Mouse (Mus musculus) spleen, postnatal 0 days (tissue): Measurements from ENCODE around the gene Cpsf4. TPM values are rescaled to one million over a fixed set of nuclear protein-coding genes. Genes with fewer than 3 reads are reported as not detected.

Source experiments
- polyA plus RNA-seq: library from polyadenylated mRNA; unstranded; fragments of >200 nt; fragmentation: Nextera tagmentation; extraction: Ambion mirVana; gene quantifications from 2 replicates; pipeline ENCODE4 v1.2.1, GENCODE M21; 2015

The Cpsf4 gene
- 33.3 and 37.0 TPM in 2 replicates for polyA plus RNA-seq

GRCm38 (mm10) chr5:145166536-145167305, at the start of gene Cpsf4, which contains the start of gene Ptcd1:
Gene Cpsf4 (plus strand): TSS chr5:145167213.
Gene Ptcd1 (minus strand): TSS chr5:145167108.

GRCm38 (mm10) chr5:145139571-145140519, 27.2 kb upstream of the Cpsf4 start, which contains the start of the genes Pdap1 and Bud31:
Gene Pdap1 (minus strand): TSS chr5:145140238.
Gene Bud31 (plus strand): TSS chr5:145140362.

GRCm38 (mm10) chr5:145191962-145192361, 24.9 kb downstream of the Cpsf4 start, which contains the start of gene Atp5j2:
Gene Atp5j2 (minus strand): TSS chr5:145192062.

GRCm38 (mm10) chr5:145201321-145201991, 34.4 kb downstream of the Cpsf4 start, which contains the start of gene Zkscan14:
Gene Zkscan14 (minus strand): TSS chr5:145201868.

GRCm38 (mm10) chr5:145203936-145204691, 37.1 kb downstream of the Cpsf4 start, which contains the start of gene Zkscan5:
Gene Zkscan5 (plus strand): TSS chr5:145204562.

GRCm38 (mm10) chr5:145231367-145231871, 64.4 kb downstream of the Cpsf4 start, which contains the start of gene Zfp655:
Gene Zfp655 (plus strand): TSS chr5:145231715.

Other genes with a start within 250 kb of the Cpsf4 start
- 4.6 and 5.1 TPM in 2 replicates for gene Smurf1, start 201.4 kb upstream of the Cpsf4 start, polyA plus RNA-seq
- not detected in 2 replicates for gene Gm4871, start 134.5 kb upstream of the Cpsf4 start, polyA plus RNA-seq
- not detected in 2 replicates for gene 1700018F24Rik, start 124.2 kb upstream of the Cpsf4 start, polyA plus RNA-seq
- gene Arpc1a, start 83.4 kb upstream of the Cpsf4 start, polyA plus RNA-seq = 79.3 and 80.8 TPM in 2 replicates
- gene Kpna7, start 83.2 kb upstream of the Cpsf4 start, polyA plus RNA-seq = not detected in 2 replicates
- gene Arpc1b, start 53.0 kb upstream of the Cpsf4 start, polyA plus RNA-seq = 274 and 374 TPM in 2 replicates
- gene Pdap1, start 27.0 kb upstream of the Cpsf4 start, polyA plus RNA-seq = 69.3 and 76.8 TPM in 2 replicates
- 146 and 156 TPM in 2 replicates for gene Bud31, start 26.9 kb upstream of the Cpsf4 start, polyA plus RNA-seq
- 7.5 and 8.8 TPM in 2 replicates for gene Ptcd1, start 105 bp upstream of the Cpsf4 start, polyA plus RNA-seq
- 350 and 356 TPM in 2 replicates for gene Atp5j2, start 24.8 kb downstream of the Cpsf4 start, polyA plus RNA-seq
- gene Zkscan14, start 34.7 kb downstream of the Cpsf4 start, polyA plus RNA-seq = 8.8 and 8.9 TPM in 2 replicates
- 3.9 and 4.1 TPM in 2 replicates for gene Zkscan5, start 37.3 kb downstream of the Cpsf4 start, polyA plus RNA-seq
- 18.8 and 19.9 TPM in 2 replicates for gene Zfp655, start 64.5 kb downstream of the Cpsf4 start, polyA plus RNA-seq
- gene Zscan25, start 113.3 kb downstream of the Cpsf4 start, polyA plus RNA-seq = 0.30 and 0.46 TPM in 2 replicates
- gene Cyp3a57, start 178.1 kb downstream of the Cpsf4 start, polyA plus RNA-seq = not detected in 2 replicates